Mouse (Mus musculus): ENCODE results near the gene Ppm1f. TPM values are rescaled to one million over a fixed set of nuclear protein-coding genes. Genes with fewer than 3 reads are reported as not detected.

Gene Ppm1f
- polyA plus RNA-seq, 1 experiment from 2014 or later, result 12.0 TPM

GRCm38 (mm10) chr16:16965149-16965548 lies 68.9 kb downstream of the Ppm1f start:
- Histone ChIP-seq H3K9ac (ENCODE audit: low read length) (no peak overlapping the region), H3K9me3 (replicated peaks; ENCODE audit: control insufficient read depth, low read length) (no peaks in the 10 kb centered on the region), H3K36me3 (ENCODE audit: control insufficient read depth, insufficient read depth, low read length) (no peaks in the 10 kb centered on the region), H3K27ac (ENCODE audit: low read depth, low read length) (no peak overlapping the region), H3K4me2 (ENCODE audit: low read length) (no peak overlapping the region), H3K4me3 (ENCODE audit: low read depth, low read length) (no peak overlapping the region), H3K27me3 (replicated peaks; ENCODE audit: control insufficient read depth, insufficient read depth, low read length) (no peaks in the 10 kb centered on the region), H3K4me1 (ENCODE audit: control insufficient read depth, insufficient read depth, low read length) (no peaks in the 10 kb centered on the region)
- no peak for DNase-seq (ENCODE audit: low spot score)
- WGBS, result 51% methylated on average over 1 of the region's 1 CpGs
- ATAC-seq, result no peak

GRCm38 (mm10) chr16:16966290-16966689 lies 70.0 kb downstream of the Ppm1f start:
- Histone ChIP-seq H3K27me3 (replicated peaks; ENCODE audit: control insufficient read depth, insufficient read depth, low read length) (no peaks in the 10 kb centered on the region), H3K27ac (ENCODE audit: low read depth, low read length) (no peak overlapping the region), H3K4me2 (ENCODE audit: low read length) (no peak overlapping the region)

More at GRCm38 (mm10) chr16:16966290-16966689, 70.0 kb downstream of the Ppm1f start:
- ATAC-seq (no peak), DNase-seq (ENCODE audit: low spot score) (no peak)
- no peaks in the 10 kb centered on the region for H3K9me3 ChIP-seq (replicated peaks; ENCODE audit: control insufficient read depth, low read length)
- H3K4me3 ChIP-seq (ENCODE audit: low read depth, low read length), result no peak overlapping the region
- H3K9ac ChIP-seq (ENCODE audit: low read length), result no peak overlapping the region
- no peaks in the 10 kb centered on the region for H3K4me1 ChIP-seq (ENCODE audit: control insufficient read depth, insufficient read depth, low read length)
- H3K36me3 ChIP-seq (ENCODE audit: control insufficient read depth, insufficient read depth, low read length), result no peaks in the 10 kb centered on the region

Other genes starting within 250 kb of the Ppm1f start
- gene Olfr19, start 220.1 kb upstream of the Ppm1f start, polyA plus RNA-seq (2014; fragmentation: Nextera tagmentation; extraction: Ambion mirVana), result not detected in 2 replicates
- 10.8 and 12.7 TPM in 2 replicates for gene Spag6l, start 67.0 kb upstream of the Ppm1f start, polyA plus RNA-seq (2014; fragmentation: Nextera tagmentation; extraction: Ambion mirVana)
- gene Igll1, start 32.5 kb upstream of the Ppm1f start, polyA plus RNA-seq (2014; fragmentation: Nextera tagmentation; extraction: Ambion mirVana), result 0.35 TPM in 1 of 2 replicates, not detected in the other
- 62.9 and 70.0 TPM in 2 replicates for gene Top3b, start 25.7 kb upstream of the Ppm1f start, polyA plus RNA-seq (2014; fragmentation: Nextera tagmentation; extraction: Ambion mirVana)
- 2.2 and 2.3 TPM in 2 replicates for gene Vpreb1, start 25.6 kb upstream of the Ppm1f start, polyA plus RNA-seq (2014; fragmentation: Nextera tagmentation; extraction: Ambion mirVana)
- 217 and 218 TPM in 2 replicates for gene Mapk1, start 86.9 kb downstream of the Ppm1f start, polyA plus RNA-seq (2014; fragmentation: Nextera tagmentation; extraction: Ambion mirVana)
- gene Ypel1, start 173.2 kb downstream of the Ppm1f start, polyA plus RNA-seq (2014; fragmentation: Nextera tagmentation; extraction: Ambion mirVana), result 180 and 195 TPM in 2 replicates
- gene Ppil2, start 214.8 kb downstream of the Ppm1f start, polyA plus RNA-seq (2014; fragmentation: Nextera tagmentation; extraction: Ambion mirVana), result 146 and 153 TPM in 2 replicates
- 21.5 and 27.6 TPM in 2 replicates for gene 2610318N02Rik, start 228.7 kb downstream of the Ppm1f start, polyA plus RNA-seq (2014; fragmentation: Nextera tagmentation; extraction: Ambion mirVana)
- 33.3 and 40.9 TPM in 2 replicates for gene Sdf2l1, start 235.9 kb downstream of the Ppm1f start, polyA plus RNA-seq (2014; fragmentation: Nextera tagmentation; extraction: Ambion mirVana)
- gene Ydjc, start 248.2 kb downstream of the Ppm1f start, polyA plus RNA-seq (2014; fragmentation: Nextera tagmentation; extraction: Ambion mirVana), result 25.1 and 28.7 TPM in 2 replicates

Measured in forebrain, embryonic 14.5 days (tissue).